Mouse (Mus musculus) cerebellum, postnatal 10 days (tissue): ENCODE measurements around the gene Slc25a26.
"Not testable (repeated sequence)": the region's sequence is repeated elsewhere in the genome, so short reads cannot be mapped to it uniquely, and the experiment has no call there.

Experiments
- DNase-seq, 2 experiments: peaks; one replicate each; pipeline ENCODE4 v3.0.0; 2021; ENCODE audit warnings: mixed read lengths in 2 of 2

The Slc25a26 gene

DNA sequence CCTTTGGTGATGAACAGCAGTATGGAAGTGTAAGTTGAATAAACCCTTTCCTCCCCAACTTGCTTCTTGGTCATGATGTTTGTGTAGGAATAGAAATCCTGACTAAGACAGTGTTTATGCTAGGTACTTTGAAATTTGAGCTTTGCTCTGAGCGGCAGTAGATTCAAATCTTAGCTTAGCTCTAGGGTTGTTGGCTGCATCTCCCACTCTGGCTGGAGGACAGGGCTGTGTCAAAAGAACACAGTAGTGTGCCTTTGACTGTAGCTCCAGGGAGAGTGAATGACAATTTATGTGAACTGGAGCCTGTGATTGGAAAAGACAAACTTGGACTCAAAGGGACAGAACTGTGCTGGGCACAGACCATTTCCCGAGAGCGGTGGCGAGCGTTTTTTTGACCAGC is 53.0 kb downstream of the Slc25a26 start:
- peak in 1 of 2 experiments; percentile 47 for DNase-seq

GRCm38 (mm10) chr6:94558603-94559002 is 58.5 kb downstream of the Slc25a26 start:
- DNase-seq = not testable (repeated sequence)

- peak; percentile 35 to 57 for DNase-seq
These were observed 60.8 kb downstream of the Slc25a26 start for GRCm38 (mm10) chr6:94560896-94561295.

DNA sequence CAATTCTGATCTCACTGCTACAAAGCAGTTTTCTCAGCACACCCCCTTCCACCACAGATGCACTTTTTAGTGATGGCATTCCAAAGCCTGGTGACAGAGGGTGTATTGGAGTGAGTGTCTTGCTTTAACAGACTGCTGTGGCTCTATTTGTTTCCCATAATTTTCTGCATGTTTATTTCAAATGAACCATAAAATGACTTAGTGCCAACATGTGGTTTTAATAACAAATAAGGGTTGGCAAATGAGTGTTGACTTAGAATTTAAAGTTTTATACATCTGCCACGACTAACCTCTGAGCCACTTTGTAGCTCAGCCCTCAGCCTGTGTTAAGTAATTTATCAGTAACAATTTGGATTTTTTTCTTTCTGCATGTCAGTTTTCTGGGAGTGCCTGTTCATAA is 61.2 kb downstream of the Slc25a26 start:
- no peak for DNase-seq

- peak in 1 of 2 experiments; percentile 19 for DNase-seq
These were observed 63.2 kb downstream of the Slc25a26 start for GRCm38 (mm10) chr6:94563203-94563940.

DNA sequence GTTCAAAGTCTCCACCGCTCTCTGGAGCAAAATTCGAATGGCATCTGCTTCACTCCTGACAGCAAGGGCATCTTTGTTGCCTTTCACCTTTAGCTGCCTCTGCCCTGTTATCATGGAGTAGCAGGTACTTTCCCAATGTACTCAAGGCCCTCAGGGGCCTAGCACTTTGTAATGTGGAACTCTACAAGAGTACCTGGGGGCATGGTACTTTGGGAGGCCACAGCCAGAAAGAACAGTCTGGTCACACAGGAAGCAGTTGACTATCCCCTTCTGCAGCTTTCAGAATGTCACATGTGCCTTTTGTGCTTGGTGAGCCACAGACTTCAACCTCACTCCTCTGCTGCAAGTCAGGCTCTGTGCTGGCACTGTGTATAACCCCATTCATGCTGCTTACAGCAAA is 65.6 kb downstream of the Slc25a26 start:
- no peak for DNase-seq

DNA sequence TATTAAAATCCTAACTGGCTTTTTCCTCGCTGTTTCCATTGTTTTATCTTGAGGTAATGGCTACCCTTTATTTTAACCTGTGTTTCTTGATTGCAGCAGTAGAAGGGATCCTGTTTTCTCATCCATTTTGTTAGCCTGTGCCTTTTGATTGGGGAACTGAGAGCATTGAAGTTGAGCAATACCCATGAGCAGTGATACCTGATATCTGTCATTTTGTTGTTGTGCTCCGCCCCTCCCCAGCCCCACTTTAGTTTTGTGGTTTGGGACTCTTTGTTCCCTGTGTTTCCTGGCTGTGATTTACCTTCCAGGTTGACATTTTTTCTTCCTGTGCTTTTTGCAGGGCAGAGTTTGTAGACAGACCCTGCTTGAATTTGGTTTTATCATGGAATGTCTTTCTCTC is 67.9 kb downstream of the Slc25a26 start:
- no peak for DNase-seq

DNA sequence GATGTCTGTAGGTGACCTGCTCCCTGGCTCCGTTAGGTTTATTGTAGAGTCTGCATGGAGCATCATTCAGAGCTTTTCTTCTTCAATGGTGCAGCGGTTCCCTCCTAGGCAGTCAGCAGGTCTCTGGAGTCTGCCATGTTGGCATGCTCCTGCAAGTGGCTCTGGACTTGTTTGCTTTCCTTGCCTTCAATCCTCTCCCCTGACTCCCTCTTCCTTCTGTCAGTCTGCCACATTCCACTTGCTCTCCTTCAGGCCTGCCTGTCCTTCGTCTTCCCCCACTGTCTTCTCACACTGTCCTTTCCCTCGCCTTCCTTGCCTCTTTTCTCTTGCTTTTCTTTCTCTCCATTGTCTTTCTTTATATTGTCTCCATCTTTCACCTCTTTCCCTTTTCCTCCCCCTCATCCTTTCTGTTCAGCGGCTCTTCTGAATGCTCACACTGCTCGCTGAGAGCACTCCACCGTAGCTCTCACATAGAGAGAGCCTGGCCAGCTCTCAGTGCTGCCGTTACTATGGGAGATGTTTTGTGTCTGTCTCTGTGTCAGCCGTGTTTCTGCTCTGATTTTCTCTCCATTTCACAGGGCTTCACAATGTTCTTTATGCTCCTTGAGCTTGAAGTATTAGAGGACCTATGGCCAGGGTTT is 75.5 kb downstream of the Slc25a26 start:
- DNase-seq = no peak

DNA sequence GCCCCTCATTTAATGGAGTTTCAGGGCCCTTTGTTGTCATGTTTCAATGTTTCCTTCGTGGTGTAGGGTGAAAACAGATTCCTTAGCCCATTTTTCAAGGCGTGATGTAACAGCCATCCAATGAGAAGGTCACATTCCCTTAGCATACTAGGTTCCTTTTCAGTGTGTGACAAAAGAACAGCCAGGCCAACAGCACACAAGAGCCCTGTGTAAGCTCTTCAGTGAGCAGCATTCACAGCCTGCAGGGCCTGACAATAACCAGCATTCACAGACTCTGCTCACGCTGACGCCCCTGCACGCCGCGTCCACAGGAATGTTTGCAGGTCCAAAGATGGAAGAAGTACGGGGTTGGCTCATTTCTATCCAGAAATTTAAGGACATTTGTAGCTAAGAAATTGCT is 77.9 kb downstream of the Slc25a26 start:
- no peak for DNase-seq

DNA sequence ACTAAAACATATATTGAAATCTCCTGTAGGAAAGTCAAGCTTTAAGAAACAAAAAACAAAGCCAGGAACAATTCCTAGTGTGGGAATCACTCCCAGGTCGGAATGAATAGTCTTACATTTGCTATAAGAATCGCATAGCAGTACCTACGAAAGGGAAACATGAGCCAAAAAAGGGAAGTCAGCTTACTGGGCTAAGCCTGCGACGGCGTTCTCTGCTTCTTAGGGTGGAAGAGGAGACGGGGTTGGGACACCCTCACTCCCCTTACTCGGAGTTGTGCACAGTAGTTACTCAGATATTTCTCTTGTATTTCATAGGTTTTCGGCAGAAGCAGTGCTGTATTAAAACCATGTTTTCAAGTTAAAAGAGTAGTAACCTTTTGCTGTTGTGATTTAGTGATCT is 81.9 kb downstream of the Slc25a26 start:
- DNase-seq = no peak

GRCm38 (mm10) chr6:94584147-94584695 is 84.1 kb downstream of the Slc25a26 start:
- no peak for DNase-seq

- DNase-seq = no peak
These were observed 84.8 kb downstream of the Slc25a26 start for GRCm38 (mm10) chr6:94584976-94585375.

DNA sequence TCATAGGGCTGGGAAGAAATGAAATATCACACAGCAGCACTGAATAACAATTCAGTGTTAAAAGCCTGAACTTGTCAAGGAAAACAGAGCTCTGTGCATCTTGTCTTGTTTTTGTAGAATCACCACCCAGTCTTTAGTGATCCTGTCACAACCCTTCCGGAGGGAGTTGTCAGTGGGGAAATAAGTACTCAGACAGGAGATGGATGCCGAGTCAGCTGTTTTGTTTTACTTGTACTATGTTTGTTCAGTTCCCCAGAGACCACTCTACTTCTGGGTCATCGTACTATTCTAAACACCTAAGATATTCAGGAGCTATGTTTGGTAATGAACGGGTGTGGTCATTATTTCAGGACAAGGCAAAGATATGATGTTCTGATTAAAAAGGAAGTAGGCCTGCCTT is 88.2 kb downstream of the Slc25a26 start:
- no peak for DNase-seq

GRCm38 (mm10) chr6:94592243-94592642 is 92.1 kb downstream of the Slc25a26 start:
- no peak for DNase-seq

DNA sequence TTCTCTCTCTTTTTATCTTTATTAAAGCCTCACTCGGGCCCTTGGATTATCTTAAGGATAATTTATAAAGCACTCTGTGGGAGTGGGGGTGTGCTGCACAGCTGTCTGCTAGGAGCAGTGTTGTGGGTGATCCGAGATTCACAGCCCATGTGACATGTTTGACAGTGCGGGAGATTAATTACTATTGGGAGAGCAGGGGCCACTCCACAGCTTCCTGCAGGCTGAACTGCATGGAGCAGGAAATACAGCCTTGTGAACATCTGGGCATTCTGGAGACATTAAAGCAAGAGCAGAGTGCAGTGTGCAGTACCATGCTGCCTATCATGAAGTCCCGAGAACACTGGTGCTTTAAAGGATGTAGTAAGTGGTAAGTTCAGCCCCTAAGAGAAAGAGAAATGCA is 92.6 kb downstream of the Slc25a26 start:
- DNase-seq = no peak

- peak; percentile 47 to 48 for DNase-seq
These were observed 94.0 kb downstream of the Slc25a26 start for GRCm38 (mm10) chr6:94594096-94594665.

DNA sequence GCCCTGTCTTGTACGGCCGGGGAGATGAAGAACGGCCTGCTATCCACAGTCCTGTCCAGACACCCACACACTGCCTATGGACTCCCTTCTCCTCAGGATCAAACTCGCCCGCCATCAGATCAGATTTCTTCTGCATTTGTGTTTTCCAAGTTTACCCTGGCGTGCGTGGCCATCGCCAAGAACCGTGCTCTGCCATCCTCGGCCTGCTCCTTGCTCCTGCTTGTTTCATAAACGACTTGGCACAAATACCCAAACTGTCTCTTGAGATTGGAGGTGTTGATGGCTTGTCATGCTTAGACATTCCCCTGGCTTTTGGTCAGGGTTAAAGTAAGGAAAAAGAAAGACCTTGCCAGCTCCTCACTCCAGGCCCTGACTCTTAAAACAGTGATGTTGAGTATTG is 94.6 kb downstream of the Slc25a26 start:
- peak; percentile 34 to 38 for DNase-seq

- DNase-seq = no peak
These were observed 95.1 kb downstream of the Slc25a26 start for GRCm38 (mm10) chr6:94595206-94595605.

- peak; percentile 60 to 71 for DNase-seq
These were observed 96.1 kb downstream of the Slc25a26 start for GRCm38 (mm10) chr6:94596051-94596760.

DNA sequence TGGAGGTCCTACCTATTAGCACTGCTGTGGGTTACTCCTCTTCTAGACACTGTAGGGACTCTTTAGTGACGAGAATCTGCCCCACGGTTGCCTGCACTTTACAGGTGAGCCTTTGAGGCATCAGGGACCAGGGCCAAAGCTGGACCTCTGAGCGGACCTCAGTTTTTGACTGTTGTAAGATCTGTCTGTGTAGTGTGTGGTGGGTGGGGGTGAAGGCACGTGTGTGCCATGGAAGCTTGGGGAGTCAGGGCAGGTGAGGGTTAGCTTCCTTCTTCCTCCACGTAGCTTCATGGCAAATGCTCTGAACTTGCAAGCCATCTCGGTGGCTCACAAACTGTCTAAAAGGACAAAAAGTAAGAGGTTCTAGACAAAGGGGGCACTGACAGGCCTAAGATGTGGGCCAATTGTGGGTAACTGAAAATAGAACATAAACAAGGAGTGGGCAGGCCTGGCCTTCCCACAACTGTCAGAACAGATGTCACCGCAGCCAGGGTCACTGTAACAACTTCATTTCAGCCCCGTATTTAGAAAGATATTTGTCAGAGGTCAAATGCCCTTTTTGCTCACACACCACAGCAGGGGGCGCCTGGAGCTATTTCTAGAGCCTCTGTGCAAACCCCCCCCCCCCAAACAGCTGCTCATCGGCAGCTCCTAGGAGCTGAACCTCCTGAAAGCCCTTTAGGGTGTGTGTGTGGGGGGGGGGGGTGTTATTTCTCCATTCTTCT is 96.8 kb downstream of the Slc25a26 start:
- peak; percentile 53 to 55 for DNase-seq

DNA sequence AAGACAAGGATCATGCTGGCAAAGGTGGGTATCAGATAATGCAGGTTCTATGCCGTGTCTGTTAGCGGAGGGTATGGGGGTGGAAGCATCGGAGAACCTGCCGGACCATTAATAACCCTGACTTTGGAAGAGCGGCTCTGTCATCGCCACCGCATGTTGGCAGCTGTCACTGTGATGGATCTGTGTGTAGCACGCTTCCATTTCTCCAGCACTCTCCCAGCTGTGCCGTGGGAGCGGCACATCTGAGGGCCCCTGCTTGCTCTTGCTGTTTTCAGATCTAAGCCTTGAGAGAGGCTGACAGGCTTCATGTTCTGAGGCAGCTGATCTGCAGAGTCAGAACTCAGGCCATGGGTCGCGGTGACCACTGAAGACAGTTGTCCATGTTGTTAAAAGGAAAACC is 98.3 kb downstream of the Slc25a26 start:
- DNase-seq = no peak

DNA sequence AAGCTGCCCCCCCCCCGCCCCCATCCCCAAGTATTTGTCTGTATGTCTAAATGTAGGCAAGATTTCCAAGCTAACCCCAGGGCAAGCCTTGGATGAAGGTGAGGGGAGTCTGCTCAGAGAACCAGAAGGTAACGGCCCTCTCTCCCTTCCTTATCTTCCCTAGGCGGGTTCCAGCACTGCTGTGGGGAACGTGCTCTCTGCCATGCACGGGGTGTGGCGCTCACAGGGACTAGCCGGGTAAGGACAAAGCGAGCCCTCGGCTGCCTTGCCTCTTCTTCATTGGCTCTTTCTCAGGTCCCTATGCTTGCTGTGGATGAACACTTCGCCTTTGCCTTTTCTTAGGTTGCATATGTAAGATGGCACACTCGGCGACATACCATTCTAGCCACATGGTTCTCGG is 98.9 kb downstream of the Slc25a26 start:
- no peak for DNase-seq
